Mouse (Mus musculus): ENCODE measurements at regions not wholly inside any gene's neighbourhood (a gene's known extent, or its start where the extent isn't known, plus 50 kb on each side); places are given as distances from the start of the nearest gene placed in this dataset.

- no peak for ATAC-seq (replicated peaks in 1 of 2; ENCODE audit: insufficient read depth in 1 of 2, low FRiP score in 2 of 2, low TSS enrichment in 1 of 2, low read depth in 1 of 2, poor library complexity in 2 of 2, severe bottlenecking in 2 of 2)
Measured at GRCm38 (mm10) chr10:122515698-122516097, 67.4 kb downstream of the Avpr1a start.

- no peak for ATAC-seq (replicated peaks in 1 of 2; ENCODE audit: insufficient read depth in 1 of 2, low FRiP score in 2 of 2, low TSS enrichment in 1 of 2, low read depth in 1 of 2, poor library complexity in 2 of 2, severe bottlenecking in 2 of 2)
Measured at GRCm38 (mm10) chr10:122519274-122519790, 71.0 kb downstream of the Avpr1a start.

GRCm38 (mm10) chr10:122519981-122520380, 71.7 kb downstream of the Avpr1a start:
- ATAC-seq (replicated peaks in 1 of 2; ENCODE audit: insufficient read depth in 1 of 2, low FRiP score in 2 of 2, low TSS enrichment in 1 of 2, low read depth in 1 of 2, poor library complexity in 2 of 2, severe bottlenecking in 2 of 2) = no peak

- no peak for ATAC-seq (replicated peaks in 1 of 2; ENCODE audit: insufficient read depth in 1 of 2, low FRiP score in 2 of 2, low TSS enrichment in 1 of 2, low read depth in 1 of 2, poor library complexity in 2 of 2, severe bottlenecking in 2 of 2)
Measured at GRCm38 (mm10) chr10:122522631-122523030, 74.3 kb downstream of the Avpr1a start.

GRCm38 (mm10) chr10:122525360-122525759, 77.1 kb downstream of the Avpr1a start:
- no peak for ATAC-seq (replicated peaks in 1 of 2; ENCODE audit: insufficient read depth in 1 of 2, low FRiP score in 2 of 2, low TSS enrichment in 1 of 2, low read depth in 1 of 2, poor library complexity in 2 of 2, severe bottlenecking in 2 of 2)

- ATAC-seq (replicated peaks in 1 of 2; ENCODE audit: insufficient read depth in 1 of 2, low FRiP score in 2 of 2, low TSS enrichment in 1 of 2, low read depth in 1 of 2, poor library complexity in 2 of 2, severe bottlenecking in 2 of 2) = no peak
Measured at GRCm38 (mm10) chr10:122525807-122526206, 77.5 kb downstream of the Avpr1a start.

- ATAC-seq (replicated peaks in 1 of 2; ENCODE audit: insufficient read depth in 1 of 2, low FRiP score in 2 of 2, low TSS enrichment in 1 of 2, low read depth in 1 of 2, poor library complexity in 2 of 2, severe bottlenecking in 2 of 2) = no peak
Measured at GRCm38 (mm10) chr10:122528222-122528621, 79.9 kb downstream of the Avpr1a start.

- ATAC-seq (replicated peaks in 1 of 2; ENCODE audit: insufficient read depth in 1 of 2, low FRiP score in 2 of 2, low TSS enrichment in 1 of 2, low read depth in 1 of 2, poor library complexity in 2 of 2, severe bottlenecking in 2 of 2) = peak; percentile 69; a peak in 3 of 4 replicates
Measured at GRCm38 (mm10) chr10:122528973-122529703, 80.8 kb downstream of the Avpr1a start.

- ATAC-seq (replicated peaks in 1 of 2; ENCODE audit: insufficient read depth in 1 of 2, low FRiP score in 2 of 2, low TSS enrichment in 1 of 2, low read depth in 1 of 2, poor library complexity in 2 of 2, severe bottlenecking in 2 of 2) = no peak
Measured at GRCm38 (mm10) chr10:122534714-122535113, 86.4 kb downstream of the Avpr1a start.

GRCm38 (mm10) chr10:122535137-122535536, 86.8 kb downstream of the Avpr1a start:
- ATAC-seq (replicated peaks in 1 of 2; ENCODE audit: insufficient read depth in 1 of 2, low FRiP score in 2 of 2, low TSS enrichment in 1 of 2, low read depth in 1 of 2, poor library complexity in 2 of 2, severe bottlenecking in 2 of 2) = peak; percentile 81 to 94; a peak in 3 of 4 replicates

GRCm38 (mm10) chr10:122539655-122540054, 91.4 kb downstream of the Avpr1a start:
- ATAC-seq (replicated peaks in 1 of 2; ENCODE audit: insufficient read depth in 1 of 2, low FRiP score in 2 of 2, low TSS enrichment in 1 of 2, low read depth in 1 of 2, poor library complexity in 2 of 2, severe bottlenecking in 2 of 2) = no peak

GRCm38 (mm10) chr10:122542573-122542972, 94.3 kb downstream of the Avpr1a start:
- no peak for ATAC-seq (replicated peaks in 1 of 2; ENCODE audit: insufficient read depth in 1 of 2, low FRiP score in 2 of 2, low TSS enrichment in 1 of 2, low read depth in 1 of 2, poor library complexity in 2 of 2, severe bottlenecking in 2 of 2)

GRCm38 (mm10) chr10:122544096-122544720, 95.9 kb downstream of the Avpr1a start:
- ATAC-seq (replicated peaks in 1 of 2; ENCODE audit: insufficient read depth in 1 of 2, low FRiP score in 2 of 2, low TSS enrichment in 1 of 2, low read depth in 1 of 2, poor library complexity in 2 of 2, severe bottlenecking in 2 of 2) = peak; percentile 37 to 76; a peak in 2 of 4 replicates

GRCm38 (mm10) chr10:122545029-122545428, 96.7 kb downstream of the Avpr1a start:
- no peak for ATAC-seq (replicated peaks in 1 of 2; ENCODE audit: insufficient read depth in 1 of 2, low FRiP score in 2 of 2, low TSS enrichment in 1 of 2, low read depth in 1 of 2, poor library complexity in 2 of 2, severe bottlenecking in 2 of 2)

GRCm38 (mm10) chr10:122551586-122551985, 103.3 kb downstream of the Avpr1a start:
- ATAC-seq (replicated peaks in 1 of 2; ENCODE audit: insufficient read depth in 1 of 2, low FRiP score in 2 of 2, low TSS enrichment in 1 of 2, low read depth in 1 of 2, poor library complexity in 2 of 2, severe bottlenecking in 2 of 2) = no peak

- peak; percentile 83 to 91; a peak in 3 of 4 replicates for ATAC-seq (replicated peaks in 1 of 2; ENCODE audit: insufficient read depth in 1 of 2, low FRiP score in 2 of 2, low TSS enrichment in 1 of 2, low read depth in 1 of 2, poor library complexity in 2 of 2, severe bottlenecking in 2 of 2)
Measured at GRCm38 (mm10) chr10:122553124-122553822, 105.0 kb downstream of the Avpr1a start.

GRCm38 (mm10) chr10:122553851-122554250, 105.6 kb downstream of the Avpr1a start:
- no peak for ATAC-seq (replicated peaks in 1 of 2; ENCODE audit: insufficient read depth in 1 of 2, low FRiP score in 2 of 2, low TSS enrichment in 1 of 2, low read depth in 1 of 2, poor library complexity in 2 of 2, severe bottlenecking in 2 of 2)

GRCm38 (mm10) chr10:122558660-122559059, 110.4 kb downstream of the Avpr1a start:
- peak; percentile 22 to 46; a peak in 1 of 4 replicates for ATAC-seq (replicated peaks in 1 of 2; ENCODE audit: insufficient read depth in 1 of 2, low FRiP score in 2 of 2, low TSS enrichment in 1 of 2, low read depth in 1 of 2, poor library complexity in 2 of 2, severe bottlenecking in 2 of 2)

Data from hematopoietic stem cell, adult 5-6 weeks (primary cell).